Mouse (Mus musculus) right cerebral cortex, adult 2 months (tissue): ENCODE measurements around the gene Icam2.
"Not testable (repeated sequence)": the region's sequence is repeated elsewhere in the genome, so short reads cannot be mapped to it uniquely, and the experiment has no call there.

ENCODE experiments used
- DNase-seq, 2 experiments: peaks; one replicate each; pipeline ENCODE4 v3.0.0; 2021 to 2022; ENCODE audit warnings: low spot score in 2 of 2

The Icam2 gene

DNA sequence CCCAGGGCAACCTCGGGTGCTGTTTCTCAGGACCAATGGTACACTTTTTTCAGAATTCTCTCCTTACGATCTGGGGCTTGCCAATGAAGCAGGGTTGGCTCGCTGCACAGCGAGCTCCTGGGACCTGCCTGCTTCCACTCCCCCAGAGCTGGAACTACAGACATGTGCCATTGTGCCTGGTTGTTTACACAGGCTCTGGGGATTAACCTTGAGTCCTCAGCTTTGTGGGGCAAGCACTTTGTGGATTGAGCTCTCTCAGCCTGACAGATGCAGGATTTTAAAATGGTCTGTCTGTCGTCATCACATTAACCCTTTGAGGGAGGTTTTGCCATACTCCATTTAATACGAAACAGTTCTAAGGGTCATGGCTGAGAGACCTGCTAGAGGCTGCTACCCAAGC, 43.0 kb downstream of the Icam2 start:
- no peak for DNase-seq

DNA sequence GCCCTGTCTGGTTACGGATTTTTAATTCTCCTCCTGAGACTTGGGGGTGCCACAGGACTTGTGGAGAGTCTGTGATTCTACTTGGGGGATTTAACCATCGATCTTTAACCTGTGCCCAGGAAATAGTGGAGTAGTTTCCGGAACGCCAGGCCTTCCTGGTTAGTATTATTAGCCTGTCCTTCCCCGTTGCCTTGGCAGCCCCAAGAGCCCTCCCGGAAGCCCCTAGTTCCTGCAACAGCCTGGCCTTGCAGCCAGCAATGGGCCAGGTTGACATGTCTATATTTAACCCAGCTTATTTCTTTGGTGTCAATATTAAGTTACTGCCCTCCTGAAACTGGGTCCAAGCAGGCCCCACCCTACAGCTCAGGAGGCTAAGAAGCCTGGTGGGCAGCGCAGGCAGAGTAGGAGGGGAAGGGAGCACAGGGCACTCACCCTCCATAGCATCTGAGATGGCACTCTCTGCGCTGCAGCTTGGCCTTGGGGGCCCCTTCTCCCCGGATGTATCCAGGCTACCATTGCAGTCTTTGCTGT, 46.8 kb downstream of the Icam2 start:
- DNase-seq, result no peak

DNA sequence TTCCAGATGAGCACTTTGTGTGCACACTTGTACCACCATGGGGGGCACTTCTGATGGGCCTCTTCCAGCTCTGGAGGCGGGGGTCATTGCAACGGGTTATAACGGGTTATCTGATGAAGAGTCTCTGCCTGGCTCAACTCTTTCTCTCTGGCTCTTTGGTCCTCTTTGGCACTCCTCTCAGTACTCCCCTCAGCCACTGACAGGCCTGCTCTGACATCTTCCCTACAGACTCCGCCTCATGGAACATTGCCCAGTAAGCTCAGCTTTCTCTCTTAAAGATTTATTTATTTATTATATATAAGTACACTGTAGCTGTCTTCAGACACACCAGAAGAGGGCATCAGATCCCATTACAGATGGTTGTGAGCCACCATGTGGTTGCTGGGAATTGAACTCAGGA, 48.6 kb downstream of the Icam2 start:
- DNase-seq, result not testable (repeated sequence)

DNA sequence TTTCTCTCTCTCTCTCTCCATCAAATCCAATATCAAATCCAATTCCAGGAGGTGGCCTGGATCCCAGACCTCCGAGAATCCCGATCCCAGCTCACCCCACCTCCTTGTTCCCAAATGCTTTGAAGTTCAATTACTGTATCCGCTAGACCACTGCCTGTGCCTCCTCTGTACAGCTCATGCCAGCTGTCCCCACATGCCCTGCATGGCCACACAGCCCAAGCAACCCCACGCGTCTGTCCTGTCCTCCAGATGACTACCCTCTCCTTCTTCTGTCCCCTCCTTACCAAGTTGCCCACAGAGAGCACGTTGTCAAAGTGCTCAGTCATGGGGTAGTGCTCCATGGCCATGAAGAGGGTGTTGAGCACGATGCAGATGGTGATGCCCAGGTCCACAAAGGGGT, 49.0 kb downstream of the Icam2 start:
- no peak for DNase-seq

DNA sequence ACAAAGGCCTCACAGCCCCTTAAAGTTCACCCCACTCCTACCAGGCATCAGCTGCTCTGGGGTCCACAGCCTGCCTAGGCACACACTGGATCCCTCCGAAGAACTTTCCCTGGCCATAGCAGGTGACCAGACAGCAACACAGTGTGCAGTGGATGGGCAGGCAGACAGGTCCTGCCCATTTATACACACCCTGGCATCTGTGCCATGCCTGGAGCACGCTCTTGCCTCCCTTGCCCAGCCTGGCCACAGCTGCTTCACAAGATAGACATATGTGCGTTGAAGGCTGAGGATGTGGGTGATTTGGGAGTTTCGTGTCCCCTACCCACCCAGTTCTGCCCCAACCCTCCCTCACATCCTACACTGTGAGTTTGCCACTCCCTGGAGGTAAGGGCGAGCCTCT, 49.8 kb downstream of the Icam2 start:
- DNase-seq, result no peak

DNA sequence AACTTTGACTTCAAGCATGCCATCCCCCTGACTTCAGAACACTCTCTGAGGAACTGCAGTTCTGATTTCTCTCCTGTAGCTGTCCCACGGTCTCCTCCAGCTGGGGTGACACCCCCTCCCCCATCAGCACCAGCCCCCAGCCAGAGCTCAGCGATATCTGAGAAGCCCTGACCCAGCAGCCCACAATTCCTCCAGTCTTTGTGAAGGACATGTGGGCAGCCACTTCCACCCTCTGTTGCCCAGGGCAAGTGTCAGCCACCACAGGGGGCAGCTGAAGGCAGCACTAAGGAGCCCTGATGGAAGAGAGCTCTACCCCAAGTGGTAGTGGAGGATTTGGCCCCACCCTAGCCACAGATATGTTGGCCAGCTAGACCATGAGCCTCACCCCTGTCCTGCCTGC, 53.8 kb downstream of the Icam2 start:
- no peak for DNase-seq

DNA sequence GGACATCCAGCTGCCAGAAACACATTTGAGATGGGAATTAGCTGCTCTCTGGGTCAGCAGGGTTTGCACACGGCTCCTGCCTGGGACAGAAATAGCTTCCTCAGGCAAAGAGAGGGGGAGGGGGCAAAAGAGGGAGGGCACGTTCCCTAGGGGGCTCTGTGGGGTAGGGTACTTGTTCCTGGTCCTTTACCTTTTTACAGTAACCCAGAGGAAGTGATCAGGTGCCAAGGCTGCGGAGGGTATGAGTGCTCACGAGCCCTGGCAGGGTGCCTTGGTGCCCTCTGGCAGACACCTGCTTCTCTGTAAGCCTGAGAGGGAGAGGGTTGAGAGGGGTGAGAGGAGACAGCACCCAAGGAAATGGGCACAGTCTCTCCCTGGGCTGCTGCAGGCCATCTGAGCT, 55.4 kb downstream of the Icam2 start:
- no peak for DNase-seq

DNA sequence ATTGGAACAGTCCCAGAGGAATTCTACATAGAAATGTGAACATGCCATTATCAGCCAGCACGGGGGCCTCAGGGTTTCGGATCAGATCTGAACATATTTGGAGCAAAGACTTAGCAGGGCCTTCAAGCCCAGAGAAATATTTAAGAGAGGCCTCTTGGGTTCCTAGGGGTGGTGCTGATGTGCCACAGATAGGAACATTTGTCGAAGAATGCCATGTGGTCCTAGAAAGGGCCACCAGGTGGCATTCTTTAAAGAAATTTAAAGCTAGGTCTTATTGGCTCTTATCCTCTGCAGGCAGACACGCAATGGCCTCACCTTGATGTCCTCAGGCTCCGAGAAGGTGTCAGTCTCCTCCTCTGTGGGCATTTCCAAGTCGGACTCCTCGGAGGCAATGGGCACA, 58.2 kb downstream of the Icam2 start:
- peak; percentile 29 to 41 for DNase-seq

DNA sequence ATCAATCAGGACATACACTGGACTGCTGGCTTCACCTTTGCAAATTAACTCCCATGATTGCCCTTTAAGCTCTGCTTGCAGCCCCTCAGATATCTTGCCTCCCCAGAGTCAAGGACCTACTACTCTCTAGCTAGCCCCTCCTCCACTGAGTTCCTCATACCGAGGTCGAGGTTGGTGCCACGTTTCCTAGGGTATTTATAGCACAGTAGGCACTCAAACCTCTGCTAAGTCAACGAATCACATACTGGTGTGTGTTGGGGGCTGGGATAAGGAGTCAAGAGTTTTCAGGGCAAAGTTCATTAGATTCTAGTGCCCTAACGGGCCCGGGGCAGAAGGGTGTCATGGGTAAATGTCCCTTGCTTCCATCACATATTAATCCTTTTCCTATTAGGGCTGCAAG, 58.7 kb downstream of the Icam2 start:
- DNase-seq, result no peak

DNA sequence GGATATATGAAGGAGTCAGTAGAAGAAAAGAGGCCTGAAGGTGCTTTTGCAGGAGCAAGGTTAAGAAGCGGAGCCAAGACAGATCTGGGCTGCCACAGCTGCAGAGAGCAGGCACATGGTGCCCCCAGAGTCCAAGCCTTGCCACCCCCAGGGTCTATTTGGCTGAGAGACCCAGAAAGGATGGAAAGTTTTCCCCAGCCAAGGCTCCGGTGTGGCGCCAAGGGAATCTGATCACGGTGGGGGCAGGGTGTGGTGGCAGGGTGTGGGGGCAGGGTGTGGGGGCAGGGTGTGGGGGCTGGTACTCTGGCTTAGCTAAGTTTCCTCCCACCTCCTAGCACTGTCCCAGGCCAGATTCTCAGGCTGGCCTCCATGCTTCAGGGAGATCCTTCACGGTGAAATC, 59.4 kb downstream of the Icam2 start:
- no peak for DNase-seq
